Mouse (Mus musculus): ENCODE measurements around the gene Olfr228.

- TF ChIP-seq CTCF (IDR thresholded peaks at IDR 0.05; ENCODE audit: borderline replicate concordance, extremely low read depth, insufficient read depth, insufficient read length), result no peak
- no peak for TF ChIP-seq POLR2A (IDR thresholded peaks at IDR 0.05; ENCODE audit: borderline replicate concordance, extremely low read depth, insufficient read depth, insufficient read length, poor library complexity, severe bottlenecking)
These were observed 26.8 kb downstream of the Olfr228 start for GRCm38 (mm10) chr2:86460434-86460833.

All from brain, embryonic 14.5 days (tissue).